Mouse (Mus musculus) G1E (cell line): ENCODE measurements around the gene Syne2.

Experiments
- CTCF ChIP-seq: IDR thresholded peaks from 2 replicates; pipeline ENCODE4 v1.5.1; 2012; ENCODE audit warnings: low read depth, low read length, inconsistent platforms, mixed read lengths
- GATA1 ChIP-seq: IDR thresholded peaks from 2 replicates; pipeline ENCODE4 v1.6.1; 2012; ENCODE audit warnings: borderline replicate concordance, low read length, inconsistent platforms, mixed read lengths
- GATA2 ChIP-seq: IDR thresholded peaks from 2 replicates; pipeline ENCODE4 v1.6.1; 2012; ENCODE audit warnings: low read depth, low read length, inconsistent platforms, borderline replicate concordance
- POLR2AphosphoS5 ChIP-seq: IDR thresholded peaks from 2 replicates; pipeline ENCODE4 v1.6.1; 2012; ENCODE audit warnings: low read depth, low read length, inconsistent platforms; ENCODE audit not compliant: insufficient replicate concordance

- TF ChIP-seq POLR2AphosphoS5 (no peak), CTCF (no peak), GATA1 (no peak), GATA2 (no peak)
These were observed 230.0 kb downstream of the Syne2 start for GRCm38 (mm10) chr12:76047921-76048320.
